Mouse (Mus musculus): ENCODE results near the gene Creld1.

GRCm38 (mm10) chr6:113457952-113458534 lies 25.1 kb upstream of the Creld1 start, which contains the start of gene Il17re:
- TF ChIP-seq CTCF (IDR thresholded peaks at IDR 0.05; ENCODE audit: low read depth, low read length) (no peak), POLR2A (IDR thresholded peaks at IDR 0.05; ENCODE audit: insufficient read depth, low read length) (no peak)

All from ES-Bruce4 (cell line).